Mouse (Mus musculus): Measurements from ENCODE around the gene Myl4. TPM values are rescaled to one million over a fixed set of nuclear protein-coding genes. Genes with fewer than 3 reads are reported as not detected.
"Not testable (repeated sequence)": the region's sequence is repeated elsewhere in the genome, so short reads cannot be mapped to it uniquely, and the experiment has no call there.

Myl4 gene
- polyA plus RNA-seq (2016; fragmentation: Nextera tagmentation; extraction: Ambion mirVana), result 6.1 and 17.5 TPM in 2 replicates

GRCm38 (mm10) chr11:104550406-104550974, at the start of gene Myl4, which contains the start of gene Cdc27:
TSS of gene Myl4 (plus strand) at chr11:104550663.
TSS of gene Cdc27 (minus strand) at chr11:104550620.
- no peaks in the 10 kb centered on the region for H3K9me3 ChIP-seq (replicated peaks)
- peak; percentile 97 for ATAC-seq (ENCODE audit: low FRiP score)
- H3K36me3 ChIP-seq, result no peaks in the 10 kb centered on the region
- H3K27me3 ChIP-seq, result 0 out of 2 replicates have a peak, but pooled peaks cover 4% of the 10 kb centered on the region
- peak within 1 kb of the TSS; percentile 75 for H3K4me2 ChIP-seq (replicated peaks)
- WGBS, result under 1% methylated on average over 35 of the region's 35 CpGs
- peak within 1 kb of the TSS; percentile 95 for H3K4me3 ChIP-seq
- H3K9ac ChIP-seq, result peak within 1 kb of the TSS; percentile 100
- peaks cover 16% of the 10 kb centered on the region; the same call in 1 of the 2 replicates for H3K4me1 ChIP-seq
- H3K27ac ChIP-seq, result peak within 1 kb of the TSS; percentile 89

GRCm38 (mm10) chr11:104508455-104508854, 42.0 kb upstream of the Myl4 start:
- peaks cover 77% of the 10 kb centered on the region for H3K36me3 ChIP-seq
- H3K27me3 ChIP-seq, result no peaks in the 10 kb centered on the region
- no peaks in the 10 kb centered on the region for H3K4me1 ChIP-seq
- WGBS, result 80% methylated on average over 4 of the region's 4 CpGs
- no peak overlapping the region for H3K4me3 ChIP-seq
- H3K9ac ChIP-seq, result no peak overlapping the region
- no peak overlapping the region for H3K4me2 ChIP-seq (replicated peaks)
- no peak for ATAC-seq (ENCODE audit: low FRiP score)
- no peak overlapping the region for H3K27ac ChIP-seq
- no peaks in the 10 kb centered on the region for H3K9me3 ChIP-seq (replicated peaks)

- no peaks in the 10 kb centered on the region for H3K4me1 ChIP-seq
- H3K27me3 ChIP-seq, result no peaks in the 10 kb centered on the region
- no peak for ATAC-seq (ENCODE audit: low FRiP score)
- H3K36me3 ChIP-seq, result peaks cover 82% of the 10 kb centered on the region
- H3K9ac ChIP-seq, result no peak overlapping the region
- WGBS, result 95% methylated on average over 2 of the region's 2 CpGs
- no peaks in the 10 kb centered on the region for H3K9me3 ChIP-seq (replicated peaks)
- no peak overlapping the region for H3K4me2 ChIP-seq (replicated peaks)
- H3K27ac ChIP-seq, result no peak overlapping the region
- no peak overlapping the region for H3K4me3 ChIP-seq
These were observed 39.9 kb upstream of the Myl4 start for GRCm38 (mm10) chr11:104510606-104511005.

GRCm38 (mm10) chr11:104512436-104512835, 38.0 kb upstream of the Myl4 start:
- no peak overlapping the region for H3K4me3 ChIP-seq
- no peak for ATAC-seq (ENCODE audit: low FRiP score)
- H3K27ac ChIP-seq, result no peak overlapping the region
- H3K36me3 ChIP-seq, result peaks cover 81% of the 10 kb centered on the region
- H3K4me1 ChIP-seq, result no peaks in the 10 kb centered on the region
- no peak overlapping the region for H3K4me2 ChIP-seq (replicated peaks)
- no peaks in the 10 kb centered on the region for H3K27me3 ChIP-seq
- H3K9ac ChIP-seq, result no peak overlapping the region
- 96% methylated on average over 4 of the region's 4 CpGs for WGBS
- H3K9me3 ChIP-seq (replicated peaks), result no peaks in the 10 kb centered on the region

GRCm38 (mm10) chr11:104525935-104526334, 24.5 kb upstream of the Myl4 start:
- no peak overlapping the region for H3K4me2 ChIP-seq (replicated peaks)
- H3K27me3 ChIP-seq, result no peaks in the 10 kb centered on the region
- H3K9ac ChIP-seq, result no peak overlapping the region
- no peak overlapping the region for H3K27ac ChIP-seq
- no peaks in the 10 kb centered on the region for H3K4me1 ChIP-seq
- WGBS, result 97% methylated on average over 6 of the region's 6 CpGs
- peaks cover 58% of the 10 kb centered on the region for H3K36me3 ChIP-seq
- H3K9me3 ChIP-seq (replicated peaks), result no peaks in the 10 kb centered on the region
- ATAC-seq (ENCODE audit: low FRiP score), result no peak
- no peak overlapping the region for H3K4me3 ChIP-seq

GRCm38 (mm10) chr11:104536843-104537242, 13.6 kb upstream of the Myl4 start:
- peaks cover 30% of the 10 kb centered on the region for H3K36me3 ChIP-seq
- no peak overlapping the region for H3K9ac ChIP-seq
- H3K4me3 ChIP-seq, result no peak overlapping the region
- H3K9me3 ChIP-seq (replicated peaks), result no peaks in the 10 kb centered on the region
- no peak overlapping the region for H3K27ac ChIP-seq
- no peaks in the 10 kb centered on the region for H3K27me3 ChIP-seq
- WGBS, result 85% methylated on average over 2 of the region's 2 CpGs
- H3K4me1 ChIP-seq, result no peaks in the 10 kb centered on the region
- no peak for ATAC-seq (ENCODE audit: low FRiP score)
- no peak overlapping the region for H3K4me2 ChIP-seq (replicated peaks)

GRCm38 (mm10) chr11:104537945-104538555, 12.4 kb upstream of the Myl4 start:
- no peak overlapping the region for H3K9ac ChIP-seq
- peaks cover 23% of the 10 kb centered on the region for H3K36me3 ChIP-seq
- WGBS, result 99% methylated on average over 2 of the region's 2 CpGs

GRCm38 (mm10) chr11:104539811-104540210, 10.7 kb upstream of the Myl4 start:
- Histone ChIP-seq H3K9me3 (replicated peaks) (no peaks in the 10 kb centered on the region), H3K27ac (no peak overlapping the region), H3K27me3 (no peaks in the 10 kb centered on the region), H3K9ac (no peak overlapping the region), H3K36me3 (0 out of 2 replicates have a peak, but pooled peaks cover 6% of the 10 kb centered on the region), H3K4me1 (no peaks in the 10 kb centered on the region), H3K4me2 (replicated peaks) (no peak overlapping the region), H3K4me3 (no peak overlapping the region)
- WGBS, result 95% methylated on average over 5 of the region's 5 CpGs
- no peak for ATAC-seq (ENCODE audit: low FRiP score)

More at GRCm38 (mm10) chr11:104537945-104538555, 12.4 kb upstream of the Myl4 start:
- no peak for ATAC-seq (ENCODE audit: low FRiP score)
- Histone ChIP-seq H3K27me3 (no peaks in the 10 kb centered on the region), H3K27ac (no peak overlapping the region), H3K4me3 (no peak overlapping the region), H3K4me2 (replicated peaks) (no peak overlapping the region), H3K4me1 (no peaks in the 10 kb centered on the region), H3K9me3 (replicated peaks) (no peaks in the 10 kb centered on the region)

GRCm38 (mm10) chr11:104543337-104543736, 7.1 kb upstream of the Myl4 start:
- not testable (repeated sequence) for H3K27ac ChIP-seq; H3K4me2 ChIP-seq (replicated peaks); H3K9me3 ChIP-seq (replicated peaks); H3K9ac ChIP-seq; ATAC-seq (ENCODE audit: low FRiP score); H3K27me3 ChIP-seq; H3K36me3 ChIP-seq; H3K4me3 ChIP-seq
- 100% methylated on average over 2 of the region's 2 CpGs for WGBS
- H3K4me1 ChIP-seq, result peaks cover 14% of the 10 kb centered on the region; the same call in 1 of the 2 replicates

- H3K9me3 ChIP-seq (replicated peaks), result no peaks in the 10 kb centered on the region
- H3K4me1 ChIP-seq, result peaks cover 20% of the 10 kb centered on the region; the same call in 1 of the 2 replicates
- H3K27ac ChIP-seq, result no peak overlapping the region
- H3K36me3 ChIP-seq, result 0 out of 2 replicates have a peak, but pooled peaks cover 6% of the 10 kb centered on the region
- H3K27me3 ChIP-seq, result no peaks in the 10 kb centered on the region
- H3K9ac ChIP-seq, result no peak overlapping the region
- 88% methylated on average over 2 of the region's 2 CpGs for WGBS
- ATAC-seq (ENCODE audit: low FRiP score), result no peak
- no peak overlapping the region for H3K4me2 ChIP-seq (replicated peaks)
- H3K4me3 ChIP-seq, result no peak overlapping the region
These were observed 6.0 kb upstream of the Myl4 start for GRCm38 (mm10) chr11:104544507-104544906.

- Histone ChIP-seq H3K4me2 (replicated peaks) (no peak overlapping the region), H3K4me3 (no peak overlapping the region), H3K9me3 (replicated peaks) (no peaks in the 10 kb centered on the region), H3K9ac (no peak overlapping the region), H3K27ac (no peak overlapping the region), H3K4me1 (peaks cover 20% of the 10 kb centered on the region; the same call in 1 of the 2 replicates), H3K36me3 (no peaks in the 10 kb centered on the region), H3K27me3 (no peaks in the 10 kb centered on the region)
- 94% methylated on average over 3 of the region's 3 CpGs for WGBS
- no peak for ATAC-seq (ENCODE audit: low FRiP score)
These were observed 3.0 kb upstream of the Myl4 start for GRCm38 (mm10) chr11:104547502-104547901.

- peak; percentile 64 for ATAC-seq (ENCODE audit: low FRiP score)
- H3K9ac ChIP-seq, result peak overlapping the region; percentile 100
These were observed 741 bp upstream of the Myl4 start for GRCm38 (mm10) chr11:104549438-104550405.

More at GRCm38 (mm10) chr11:104549438-104550405, 741 bp upstream of the Myl4 start:
- WGBS, result under 1% methylated on average over 53 of the region's 53 CpGs
- H3K4me3 ChIP-seq, result peak overlapping the region; percentile 95
- peaks cover 20% of the 10 kb centered on the region; the same call in 1 of the 2 replicates for H3K4me1 ChIP-seq
- 0 out of 2 replicates have a peak, but pooled peaks cover 4% of the 10 kb centered on the region for H3K27me3 ChIP-seq
- no peaks in the 10 kb centered on the region for H3K36me3 ChIP-seq
- no peaks in the 10 kb centered on the region for H3K9me3 ChIP-seq (replicated peaks)
- H3K27ac ChIP-seq, result peak overlapping the region; percentile 89
- peak overlapping the region; percentile 75 for H3K4me2 ChIP-seq (replicated peaks)
